Mouse (Mus musculus) kidney, adult 2 months (tissue): ENCODE measurements at regions not wholly inside any gene's neighbourhood (a gene's known extent, or its start where the extent isn't known, plus 50 kb on each side); places are given as distances from the start of the nearest gene placed in this dataset.

Experiments used
- CTCF ChIP-seq: fragments of 200-500 bp; conservative IDR thresholded peaks from 2 replicates; pipeline ENCODE4 v1.5.1; 2011; ENCODE audit warnings: low read depth, mild to moderate bottlenecking, control low read depth, low read length, moderate library complexity, mixed read lengths; ENCODE audit not compliant: insufficient read depth, insufficient read length
- POLR2A ChIP-seq: fragments of 200-500 bp; IDR thresholded peaks from one replicate; pipeline ENCODE4 v1.6.1; 2011; ENCODE audit warnings: low read depth, low read length, control low read depth

DNA sequence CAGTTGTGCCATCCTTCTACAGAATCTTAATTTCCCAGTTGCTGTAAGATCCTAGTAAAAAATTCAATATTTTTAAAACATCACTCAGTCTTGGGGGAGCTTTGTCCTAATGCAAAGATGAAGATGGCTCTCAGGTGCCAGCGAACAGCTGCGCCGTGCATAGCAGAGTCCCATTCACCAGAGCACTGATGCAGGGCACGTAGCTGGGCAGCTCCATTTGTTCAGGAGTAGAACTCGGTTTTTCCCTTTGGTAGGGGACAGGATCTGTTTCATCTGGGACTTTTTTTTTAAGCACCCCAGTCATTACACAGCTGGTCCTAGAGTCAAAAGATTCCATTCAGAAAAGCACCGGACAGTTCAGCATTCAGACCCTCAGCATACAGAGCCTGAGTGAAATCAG is 101.4 kb upstream of the Fyn start:
- TF ChIP-seq POLR2A = no peak
- no peak for TF ChIP-seq CTCF
